Mouse (Mus musculus) layer of hippocampus, postnatal 36 days (tissue): ENCODE data around the gene Zfp652. TPM values are rescaled to one million over a fixed set of nuclear protein-coding genes. Genes with fewer than 3 reads are reported as not detected.

ENCODE experiments used
- DNase-seq, 2 experiments: peaks; one replicate each; pipeline ENCODE4 v3.0.0; 2022
- total RNA-seq, 2 experiments: library from RNA; stranded (reverse); gene quantifications; 2 replicates each; pipeline ENCODE4 v1.2.3; 2021

Gene Zfp652
- total RNA-seq, 2 experiments from 2014 or later, result 47.9 to 54.6 TPM

DNA sequence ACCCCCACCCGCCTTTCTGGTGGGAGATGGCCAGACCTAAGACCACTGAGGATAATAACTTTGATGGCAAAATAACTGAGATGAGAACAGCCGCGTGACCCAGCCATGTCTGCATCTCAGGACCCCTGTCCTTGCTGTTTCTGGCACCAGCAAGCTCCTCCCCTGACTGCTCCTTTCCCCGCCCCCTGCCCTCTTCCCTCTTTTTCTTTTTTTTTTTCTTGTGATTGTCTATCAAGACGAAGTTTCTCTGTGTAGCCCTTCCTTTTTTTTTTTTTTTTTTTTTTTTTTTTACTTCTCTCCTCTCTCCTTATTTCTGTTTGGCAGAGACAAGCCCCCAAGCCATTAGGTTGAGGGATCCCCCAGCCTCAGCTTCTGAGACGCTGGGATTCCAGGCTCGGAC is 98.4 kb downstream of the Zfp652 start:
- DNase-seq, result no peak

- DNase-seq, result no peak
These were observed 99.3 kb downstream of the Zfp652 start for GRCm38 (mm10) chr11:95811741-95812140.

DNA sequence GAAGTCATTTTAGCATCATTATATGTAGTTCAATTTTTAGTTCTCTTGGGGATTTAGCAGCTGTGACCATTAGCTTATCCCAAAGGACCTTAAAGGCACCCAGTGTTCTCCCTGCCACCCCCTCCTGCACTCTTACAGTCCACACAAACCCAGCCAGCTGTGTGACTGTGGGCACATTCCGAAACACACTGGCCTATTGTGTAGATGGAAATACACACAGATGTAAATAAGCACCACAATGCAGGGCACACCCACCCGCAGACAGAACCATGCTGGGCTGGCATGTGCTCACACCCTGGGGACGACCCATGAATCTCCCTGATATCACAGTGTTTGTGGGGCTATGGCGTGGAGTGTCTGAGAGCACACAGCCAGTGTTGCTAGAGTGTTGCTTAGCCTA is 99.8 kb downstream of the Zfp652 start:
- DNase-seq, result no peak

- no peak for DNase-seq
These were observed 101.6 kb downstream of the Zfp652 start for GRCm38 (mm10) chr11:95814101-95814500.

DNA sequence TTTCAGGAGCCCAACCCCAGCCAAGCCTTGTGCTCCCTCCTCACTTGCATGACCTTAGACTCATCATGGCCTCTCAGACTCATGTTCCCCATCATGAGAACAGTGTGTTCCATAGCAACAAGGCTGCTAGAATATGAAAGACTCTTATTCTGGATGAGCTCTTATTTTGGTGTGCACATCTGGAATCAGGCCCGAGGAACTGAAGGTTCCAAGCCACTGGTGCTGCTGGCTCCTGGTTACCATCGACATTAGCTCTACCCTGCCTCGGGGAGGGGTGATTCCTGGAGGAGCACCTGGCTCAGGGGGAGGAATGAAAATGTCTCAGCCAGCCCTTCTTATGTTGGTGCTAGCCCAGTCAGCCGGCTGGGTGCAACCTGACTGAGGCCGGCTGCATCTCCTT is 102.4 kb downstream of the Zfp652 start:
- DNase-seq, result no peak

- no peak for DNase-seq
These were observed 102.9 kb downstream of the Zfp652 start for GRCm38 (mm10) chr11:95815412-95815811.

GRCm38 (mm10) chr11:95819138-95819537 is 106.7 kb downstream of the Zfp652 start:
- DNase-seq, result no peak

DNA sequence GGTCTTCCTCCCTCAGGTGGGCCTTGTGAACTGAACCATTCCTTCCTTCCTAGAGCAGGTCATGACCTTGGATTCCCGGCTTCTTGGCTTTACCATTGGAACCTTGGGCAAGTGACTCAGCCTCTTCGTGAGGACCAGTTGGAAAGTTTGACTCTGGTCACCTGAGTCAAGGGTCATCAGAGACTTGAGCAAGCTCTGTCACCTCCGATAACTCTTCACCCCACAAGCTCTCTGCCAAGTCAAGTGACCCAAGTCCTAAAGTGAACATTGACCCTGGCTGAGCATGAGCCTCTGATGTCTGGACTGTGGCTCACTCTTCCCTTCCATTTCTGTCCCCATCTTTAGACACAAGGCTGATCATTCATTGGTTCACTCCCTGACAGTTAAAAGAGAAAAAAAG is 109.0 kb downstream of the Zfp652 start:
- DNase-seq, result no peak

DNA sequence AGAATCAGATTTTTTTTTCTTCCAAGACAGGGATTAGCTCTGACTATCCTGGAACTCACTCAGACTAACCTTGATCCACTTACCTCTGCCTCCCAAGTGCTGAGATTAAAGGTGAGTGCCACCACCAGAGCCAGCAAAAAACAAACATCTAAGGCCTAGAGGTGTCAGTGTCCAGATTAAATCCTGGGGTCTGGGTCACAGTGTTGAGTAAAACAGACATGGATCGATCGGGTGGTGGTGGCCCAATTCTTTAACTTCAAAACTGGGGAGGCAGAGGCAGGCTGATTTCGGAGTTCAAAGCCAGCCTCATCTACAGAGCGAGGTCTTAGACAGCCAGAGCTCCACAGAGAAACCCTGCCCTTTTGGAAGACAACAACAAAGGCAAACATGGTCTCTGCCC is 110.0 kb downstream of the Zfp652 start:
- no peak for DNase-seq

GRCm38 (mm10) chr11:95824071-95824876 is 111.8 kb downstream of the Zfp652 start, which contains the start of gene Phospho1:
TSS of gene Phospho1 (plus strand) at chr11:95824499.
- DNase-seq, result peak; percentile 87 to 89

GRCm38 (mm10) chr11:95824877-95825243 is 112.4 kb downstream of the Zfp652 start:
- DNase-seq, result peak; percentile 70 to 74

- no peak for DNase-seq
These were observed 113.2 kb downstream of the Zfp652 start for GRCm38 (mm10) chr11:95825625-95826024.

GRCm38 (mm10) chr11:95826317-95827167 is 114.1 kb downstream of the Zfp652 start:
- no peak for DNase-seq

GRCm38 (mm10) chr11:95827168-95827447 is 114.6 kb downstream of the Zfp652 start:
- DNase-seq, result no peak

- peak in 1 of 2 experiments; percentile 58 for DNase-seq
These were observed 115.1 kb downstream of the Zfp652 start for GRCm38 (mm10) chr11:95827464-95828085.

GRCm38 (mm10) chr11:95828181-95828964 is 115.9 kb downstream of the Zfp652 start:
- no peak for DNase-seq

DNA sequence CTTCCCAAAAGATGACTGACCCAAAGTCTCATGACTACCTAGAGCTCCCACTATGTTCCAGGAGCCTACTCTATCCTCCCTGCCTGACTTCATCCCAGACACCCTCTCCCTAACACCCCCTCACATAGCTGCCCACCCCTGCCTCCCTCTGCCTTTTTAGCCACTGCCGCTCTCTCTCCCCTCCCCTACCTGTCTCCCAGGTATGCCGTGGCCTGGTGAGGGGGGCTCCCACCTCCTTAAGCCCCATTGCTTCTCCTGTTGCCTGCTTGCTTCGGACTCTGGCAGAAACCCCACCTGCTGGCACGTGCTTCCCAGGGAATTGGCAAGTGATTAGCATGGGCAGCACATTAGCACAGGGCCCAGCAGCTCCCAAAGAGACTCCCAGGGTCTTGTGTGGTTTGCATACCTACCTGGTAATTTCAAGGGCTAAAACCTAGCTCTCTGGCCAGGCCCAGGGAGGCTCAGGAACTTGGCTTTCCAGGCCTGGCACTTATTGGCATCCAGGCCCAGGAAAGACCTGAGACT is 117.1 kb downstream of the Zfp652 start:
- DNase-seq, result no peak

- DNase-seq, result no peak
These were observed 118.2 kb downstream of the Zfp652 start for GRCm38 (mm10) chr11:95830411-95831275.

- DNase-seq, result no peak
These were observed 118.8 kb downstream of the Zfp652 start for GRCm38 (mm10) chr11:95831276-95831619.

DNA sequence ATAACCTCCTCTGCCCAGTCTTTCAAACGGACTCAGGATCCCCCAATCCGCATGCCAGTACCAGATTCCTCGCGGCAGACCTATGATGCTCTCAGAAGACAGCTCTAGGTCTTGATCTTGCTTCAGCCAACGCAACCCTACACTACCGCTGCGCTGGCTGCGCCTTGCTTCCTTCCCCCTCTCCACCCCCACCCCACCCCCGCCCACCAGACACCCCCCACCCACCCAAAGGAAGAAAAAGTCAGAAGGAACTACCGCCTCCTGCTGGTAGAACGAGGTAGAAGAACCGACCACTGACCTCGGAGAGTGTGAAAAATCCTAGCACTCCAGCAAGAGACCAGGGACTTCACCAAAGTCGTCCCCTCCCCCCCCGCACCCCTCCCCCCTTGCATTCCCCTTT is 119.2 kb downstream of the Zfp652 start:
- no peak for DNase-seq
